Mouse (Mus musculus) fibroblast of lung, adult 2 months (primary cell): ENCODE results near the gene Osbpl11.
A peak's percentile ranks its signal among the peaks of the same experiment; 100 is the strongest.

Experiments
- DNase-seq: peaks from one replicate; pipeline ENCODE4 v3.0.0-alpha.2; 2011; ENCODE audit warnings: low read depth

Osbpl11 gene

DNA sequence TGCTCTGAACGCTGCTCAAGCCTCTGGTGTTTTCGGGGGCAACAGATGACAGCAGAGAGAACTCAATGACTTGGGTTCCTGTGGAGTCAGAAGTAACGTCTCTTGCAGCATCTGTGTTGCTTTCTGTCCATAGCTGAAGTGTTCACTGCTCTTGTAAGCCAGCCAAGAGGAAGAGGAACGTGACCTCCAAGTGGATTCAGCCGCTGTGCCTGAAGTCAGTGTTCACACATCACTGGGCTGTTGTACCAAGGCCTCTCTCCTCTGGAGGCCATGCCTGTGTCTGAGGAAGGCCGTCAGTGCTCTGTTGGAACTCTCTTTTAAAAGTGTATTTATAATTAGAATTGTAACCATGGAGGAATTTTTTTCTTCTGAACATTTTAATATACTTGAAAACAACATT lies 57.2 kb downstream of the Osbpl11 start:
- DNase-seq: no peak

DNA sequence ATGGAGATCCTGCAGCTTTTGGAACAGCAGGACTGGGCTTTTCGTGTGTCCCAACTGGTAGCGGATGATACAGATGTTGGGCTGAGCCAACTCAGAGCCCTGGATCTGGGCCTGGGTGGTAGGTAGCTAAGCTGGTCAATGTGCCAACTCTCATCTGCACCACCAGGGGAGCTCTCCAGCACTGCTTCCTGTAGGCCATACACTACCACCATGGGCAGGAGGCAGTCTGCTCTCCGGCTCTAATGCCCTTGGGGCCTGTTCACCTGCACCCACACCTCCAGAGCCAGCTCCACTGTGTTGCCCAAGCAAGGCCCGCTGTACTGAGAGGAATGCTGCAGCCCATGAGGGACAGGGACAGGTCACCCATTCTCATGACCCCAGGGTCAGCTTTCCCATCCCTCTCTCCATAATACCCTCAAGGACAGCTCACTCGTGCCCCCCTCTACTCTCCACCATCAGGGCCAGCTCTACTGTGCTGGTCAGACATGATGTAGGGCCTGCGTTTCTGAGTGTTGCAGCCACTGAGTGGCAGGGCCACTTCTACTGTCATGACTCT lies 59.3 kb downstream of the Osbpl11 start:
- DNase-seq: no peak

DNA sequence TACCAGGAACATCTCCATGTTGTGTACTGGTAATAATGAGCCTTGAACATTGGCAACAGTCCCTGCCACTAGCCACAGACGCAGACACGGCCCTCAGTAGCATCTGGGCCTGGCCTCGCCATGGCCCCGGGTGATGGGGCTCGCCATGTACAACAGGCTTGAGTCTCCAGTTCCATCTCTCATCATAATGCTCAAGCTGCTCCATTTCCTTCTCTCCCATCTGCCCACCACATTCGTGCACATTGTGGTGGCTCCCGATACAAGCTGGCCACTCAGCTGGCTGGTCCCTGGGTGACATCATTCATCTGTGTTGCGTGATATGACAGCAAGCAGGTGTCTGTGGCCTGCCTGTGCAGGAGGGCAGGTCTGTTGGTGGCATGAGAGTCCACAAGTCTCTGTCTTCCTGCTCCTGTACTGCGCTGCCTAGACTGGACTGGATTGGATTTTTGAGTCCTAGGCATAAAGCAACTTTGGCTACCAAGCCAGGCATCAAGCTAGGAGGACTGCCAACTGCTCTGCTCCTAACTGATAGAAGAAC lies 60.1 kb downstream of the Osbpl11 start:
- DNase-seq: no peak

DNA sequence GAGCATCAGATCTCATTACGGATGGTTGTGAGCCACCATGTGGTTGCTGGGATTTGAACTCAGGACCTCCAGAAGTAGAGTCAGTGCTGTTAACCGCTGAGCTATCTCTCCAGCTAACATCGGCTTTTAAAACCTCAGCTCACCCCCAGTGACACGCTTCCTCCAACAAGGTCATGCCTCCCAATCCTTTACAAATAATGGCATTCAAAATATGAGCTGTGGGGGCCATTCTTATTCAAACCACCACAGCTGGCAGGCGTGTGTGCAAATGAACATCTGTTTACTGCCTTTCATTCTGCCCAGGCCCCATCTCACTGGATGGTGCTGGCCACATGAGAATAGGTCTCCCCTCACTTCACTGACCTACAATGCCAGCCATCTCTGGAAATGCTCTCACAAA lies 61.7 kb downstream of the Osbpl11 start:
- no peak for DNase-seq

DNA sequence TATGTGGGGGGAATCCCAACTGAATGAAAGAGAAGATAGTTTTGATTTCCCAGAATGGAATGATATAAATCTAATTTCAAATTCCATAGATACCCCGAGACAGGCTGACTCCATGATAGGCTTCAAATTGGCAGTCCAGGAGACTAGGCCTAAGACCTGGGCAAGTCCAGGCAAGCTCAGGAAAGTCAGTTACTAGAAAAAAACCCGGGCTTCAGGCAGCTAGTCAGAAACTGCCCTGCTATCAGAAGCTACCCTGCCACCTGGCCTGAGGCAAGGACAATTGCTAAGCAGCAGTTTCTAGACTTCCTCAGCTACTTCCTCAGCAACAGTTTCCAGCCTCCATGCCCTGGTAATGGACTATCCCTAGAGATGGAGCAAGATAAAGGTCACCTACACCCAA lies 62.1 kb downstream of the Osbpl11 start:
- no peak for DNase-seq

DNA sequence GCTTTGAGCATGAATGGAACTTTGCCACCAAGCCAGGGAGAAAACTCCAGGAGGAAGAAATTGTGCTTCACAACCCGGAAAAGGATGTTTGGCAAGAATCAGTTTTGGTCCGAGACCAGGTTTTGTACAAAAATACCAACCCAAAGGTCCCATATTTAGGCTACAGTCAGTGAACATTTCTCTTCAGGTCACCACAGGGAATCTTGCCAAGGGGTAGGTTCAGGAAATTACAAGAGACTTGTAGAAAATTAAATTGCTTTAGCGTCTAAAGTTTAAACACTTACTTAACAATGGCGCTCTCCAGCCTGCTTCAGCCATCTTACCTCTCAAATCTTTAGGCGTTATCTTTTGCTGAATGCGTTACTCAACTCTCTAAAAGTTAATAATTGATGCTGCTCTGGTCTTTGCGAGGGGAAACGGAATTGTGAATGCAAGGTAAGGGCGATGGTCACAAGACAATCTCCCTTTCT lies 65.8 kb downstream of the Osbpl11 start:
- peak; percentile 34 for DNase-seq

DNA sequence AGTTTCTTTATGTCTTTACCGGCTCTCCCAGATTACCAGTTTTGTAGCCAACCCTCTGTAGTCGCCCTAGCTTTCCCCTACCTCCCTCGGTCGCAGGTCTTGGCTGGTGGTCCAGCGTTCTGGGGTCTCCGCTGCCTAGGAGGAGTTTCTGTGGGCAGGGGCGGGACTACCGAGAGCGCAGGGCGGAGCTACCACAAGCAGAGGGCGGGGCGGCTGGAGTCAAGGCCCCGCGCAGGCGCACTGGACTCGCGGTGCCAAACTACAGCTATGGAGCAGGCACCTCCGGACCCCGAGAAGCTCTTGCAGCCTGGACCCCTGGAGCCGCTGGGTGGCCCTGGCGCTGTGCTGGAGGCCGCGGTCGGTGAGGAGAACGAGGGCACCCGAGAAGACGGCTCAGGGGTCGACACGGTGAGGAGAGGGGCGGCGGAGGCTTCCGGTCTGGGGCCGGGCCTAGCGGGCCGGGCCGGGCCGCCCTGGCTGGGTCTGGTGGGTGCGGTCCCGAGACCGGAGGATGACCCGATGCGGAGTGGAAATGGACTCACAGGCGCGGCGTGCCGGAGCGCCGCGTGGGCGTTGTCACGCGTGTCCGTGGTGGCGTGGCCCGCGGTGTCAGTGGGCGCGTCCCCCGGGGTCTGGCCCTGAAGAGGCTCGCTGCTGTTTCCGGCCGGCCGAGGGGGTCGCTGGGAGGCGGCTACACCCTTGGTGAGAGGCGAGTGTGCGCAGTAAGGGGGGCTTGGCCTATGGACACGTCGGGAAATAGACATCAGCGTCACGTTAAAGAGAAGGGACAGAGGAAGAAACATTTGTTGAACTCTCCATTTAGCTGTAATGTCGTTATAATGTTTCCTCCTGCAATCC lies 66.6 kb downstream of the Osbpl11 start, which contains the start of gene Snx4:
Snx4 (plus strand) TSS at position 249 of the 858 bp plus-strand sequence.
- peak; percentile 62 for DNase-seq

DNA sequence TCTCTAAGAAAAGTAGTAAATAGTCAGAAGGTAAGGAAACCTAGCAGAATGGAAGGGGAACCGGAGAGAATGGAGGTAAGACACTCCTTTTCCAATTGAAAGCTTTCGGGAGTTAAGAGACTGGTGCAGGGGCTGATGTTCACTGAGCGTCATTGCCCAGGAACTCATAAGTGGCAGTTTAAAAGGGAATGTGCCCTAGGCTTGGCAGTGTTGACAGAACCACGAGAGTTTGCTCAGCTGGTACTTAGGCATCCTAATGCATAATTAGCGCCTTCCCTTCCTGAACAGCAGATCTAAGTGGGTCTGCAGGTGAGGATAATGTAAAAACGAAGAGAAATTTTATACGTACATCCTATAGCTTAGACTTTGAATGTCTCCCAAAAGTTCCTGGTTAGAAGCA lies 70.7 kb downstream of the Osbpl11 start:
- DNase-seq: no peak

DNA sequence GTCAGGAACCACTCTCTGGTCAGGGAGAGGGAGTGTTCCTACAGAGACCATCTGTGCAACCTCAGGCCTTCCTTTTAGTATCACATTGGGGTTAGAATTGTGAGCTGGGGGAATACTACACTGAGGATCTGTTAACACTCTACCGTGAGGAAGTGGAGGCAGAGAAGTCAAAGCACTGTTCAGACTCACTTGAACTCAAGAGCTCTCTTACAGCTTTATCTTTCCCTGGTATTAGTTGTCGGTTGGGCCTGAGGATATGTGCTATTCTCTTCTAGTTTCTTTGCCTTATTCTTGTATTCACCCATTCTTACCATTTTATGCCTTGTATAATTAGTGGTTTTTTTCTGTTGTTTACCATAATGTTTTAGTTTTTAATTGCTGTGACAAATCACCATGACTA lies 73.7 kb downstream of the Osbpl11 start:
- no peak for DNase-seq

DNA sequence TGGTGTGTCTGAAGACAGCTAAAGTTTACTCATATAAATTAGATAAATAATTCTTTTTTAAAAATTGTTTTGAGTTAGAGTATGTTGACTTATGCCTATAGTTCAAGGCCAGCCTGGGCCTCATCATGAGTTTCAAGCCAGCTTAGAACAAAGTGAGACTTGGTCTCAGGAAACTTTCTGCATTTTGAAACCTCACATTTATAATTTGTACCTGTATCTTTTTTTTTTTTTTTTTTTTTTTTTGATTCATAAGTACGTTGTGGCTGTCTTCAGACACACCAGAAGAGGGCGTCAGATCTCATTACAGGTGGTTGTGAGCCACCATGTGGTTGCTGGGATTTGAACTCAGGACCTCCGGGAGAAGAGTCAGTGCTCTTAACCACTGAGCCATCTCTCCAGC lies 75.0 kb downstream of the Osbpl11 start:
- DNase-seq: no peak

DNA sequence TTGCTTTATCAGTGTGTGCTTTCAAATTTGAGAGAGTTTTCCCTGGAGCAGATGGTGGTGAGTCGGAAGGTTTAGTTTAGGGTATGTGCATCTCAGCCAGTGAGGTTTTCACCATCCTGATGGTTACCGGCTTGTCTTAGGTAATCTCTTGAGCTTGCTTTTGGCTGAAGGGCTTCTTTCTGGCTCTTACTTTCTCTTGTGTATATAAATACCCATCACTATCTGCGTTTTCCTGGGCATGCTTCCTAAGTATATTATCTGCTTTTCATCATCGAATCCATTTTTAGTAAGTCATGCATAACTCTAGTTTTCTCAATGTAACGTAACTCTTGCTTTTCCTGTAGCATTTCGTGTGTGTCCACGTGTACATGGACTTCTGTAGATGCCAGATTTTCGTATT lies 76.0 kb downstream of the Osbpl11 start:
- no peak for DNase-seq

DNA sequence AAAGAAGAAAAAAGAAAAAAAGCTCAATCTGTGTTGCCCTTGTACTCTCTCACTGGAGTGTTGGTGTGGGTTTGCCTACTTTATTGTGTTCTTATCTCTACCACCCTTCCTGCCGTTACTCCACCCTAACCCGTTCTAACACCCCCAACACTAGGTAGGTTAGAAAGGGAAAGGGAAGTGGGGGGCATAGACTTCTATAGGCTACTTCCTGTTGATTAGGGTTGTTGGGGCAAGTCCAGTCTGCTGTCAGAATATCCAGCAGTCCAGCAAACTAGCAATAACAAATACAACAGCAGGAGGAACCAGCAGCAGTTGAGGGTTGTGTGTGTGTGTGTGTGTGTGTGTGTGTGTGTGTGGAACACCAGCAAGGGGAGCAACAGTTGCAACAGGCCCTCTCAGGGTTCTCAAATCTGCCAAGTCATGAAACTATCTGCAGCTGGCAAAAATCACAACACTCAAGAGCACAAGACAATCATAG lies 76.8 kb downstream of the Osbpl11 start:
- no peak for DNase-seq

DNA sequence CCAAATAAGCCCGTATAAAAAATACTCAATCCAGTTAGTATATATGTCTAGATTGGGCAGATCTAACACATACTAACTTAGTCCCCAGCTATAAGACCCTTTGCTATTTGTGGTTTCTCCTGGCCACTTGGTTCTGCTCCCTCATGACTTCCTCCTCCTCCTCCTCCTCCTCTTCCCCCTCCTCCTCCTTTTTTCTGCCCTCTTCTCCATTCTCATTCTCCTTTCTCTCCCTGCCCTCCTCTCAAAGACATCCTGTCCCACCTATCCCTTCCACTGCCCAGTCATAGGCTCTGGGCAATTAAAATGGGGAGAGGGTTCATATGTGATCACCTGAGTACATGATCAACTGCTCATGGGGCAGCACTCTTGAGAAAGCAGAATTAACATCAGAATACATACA lies 77.2 kb downstream of the Osbpl11 start:
- no peak for DNase-seq

DNA sequence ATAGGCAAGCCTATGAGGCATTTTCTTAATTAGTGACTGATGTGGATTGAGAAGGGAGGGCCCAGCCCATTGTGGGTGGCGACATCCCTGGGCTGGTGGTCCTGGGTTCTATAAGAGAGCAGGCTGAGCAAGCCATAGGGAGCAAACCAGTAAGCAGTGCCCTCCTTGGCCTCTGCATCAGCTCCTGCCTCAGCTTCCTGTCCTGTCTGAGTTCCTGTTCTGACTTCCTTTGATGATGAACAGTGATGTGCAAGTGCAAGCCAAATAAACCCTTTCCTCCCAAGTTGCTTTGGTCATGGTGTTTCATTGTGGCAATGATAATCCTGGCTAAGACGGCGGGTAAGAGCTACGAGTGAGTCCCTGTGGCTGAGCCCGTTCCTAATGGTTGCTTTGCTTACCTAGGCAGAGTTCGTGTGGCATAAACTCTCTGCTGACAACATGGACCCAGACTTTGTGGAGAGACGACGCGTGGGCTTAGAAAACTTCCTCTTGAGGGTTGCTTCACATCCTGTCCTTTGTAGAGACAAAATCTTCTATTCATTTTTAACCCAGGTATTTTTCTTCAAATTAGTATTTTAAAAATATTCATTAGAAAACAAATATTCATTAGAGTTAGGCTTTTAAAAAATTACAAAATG lies 82.9 kb downstream of the Osbpl11 start:
- no peak for DNase-seq

DNA sequence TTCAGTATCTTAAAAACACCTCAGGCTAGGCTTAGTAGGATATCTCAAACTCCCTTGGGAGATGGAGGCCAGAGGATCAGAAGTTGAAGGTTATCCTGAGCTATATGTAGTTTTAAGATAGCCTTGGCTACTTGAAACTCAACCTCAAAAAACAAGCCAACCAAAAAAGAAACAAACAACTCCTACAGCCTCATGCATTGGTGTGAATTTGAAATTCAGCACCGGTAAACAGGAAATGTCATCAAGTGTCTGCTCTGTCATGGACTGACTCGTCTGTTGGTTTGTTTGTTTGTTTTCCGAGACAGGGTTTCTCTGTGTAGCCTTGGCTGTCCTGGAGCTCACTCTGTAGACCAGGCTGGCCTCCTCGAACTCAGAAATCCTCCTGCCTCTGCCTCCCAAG lies 87.0 kb downstream of the Osbpl11 start:
- no peak for DNase-seq

DNA sequence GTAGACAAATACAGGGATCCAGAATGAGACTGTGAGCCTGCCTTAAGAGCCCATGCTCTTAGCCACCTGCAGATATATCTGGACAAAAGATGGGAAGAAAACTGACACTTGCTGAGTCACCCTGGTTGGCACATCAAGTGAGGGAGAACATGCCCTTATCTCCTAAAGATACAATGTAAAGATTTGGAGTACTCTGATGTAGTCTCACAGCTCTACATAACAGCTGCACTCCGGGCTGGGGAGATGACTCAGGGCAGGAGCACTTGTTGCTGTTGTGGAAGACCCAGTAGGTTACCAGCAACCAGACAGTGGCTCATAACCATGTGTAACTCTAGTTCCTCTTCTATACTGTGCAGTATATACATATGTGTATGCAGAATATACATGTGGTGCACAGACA lies 98.2 kb downstream of the Osbpl11 start:
- DNase-seq: no peak

DNA sequence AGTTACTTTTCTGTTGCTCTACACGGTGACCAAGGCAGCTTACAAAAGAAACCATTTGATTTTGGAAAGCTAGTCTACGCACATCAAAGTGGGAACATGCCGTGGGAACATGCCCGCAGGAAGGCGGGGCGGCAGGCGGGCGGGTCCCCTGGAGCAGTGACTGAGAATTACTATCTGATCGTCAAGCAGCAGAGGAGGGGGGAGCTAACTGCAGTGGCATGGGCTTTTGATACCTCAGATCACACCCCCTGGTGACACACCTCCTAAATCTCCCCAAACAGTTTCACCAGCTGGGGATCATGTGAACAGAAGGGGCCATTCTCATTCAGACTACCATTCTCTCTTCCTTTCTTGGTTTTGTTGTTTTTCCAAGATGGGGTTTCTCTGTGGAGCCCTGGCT lies 103.7 kb downstream of the Osbpl11 start:
- no peak for DNase-seq

DNA sequence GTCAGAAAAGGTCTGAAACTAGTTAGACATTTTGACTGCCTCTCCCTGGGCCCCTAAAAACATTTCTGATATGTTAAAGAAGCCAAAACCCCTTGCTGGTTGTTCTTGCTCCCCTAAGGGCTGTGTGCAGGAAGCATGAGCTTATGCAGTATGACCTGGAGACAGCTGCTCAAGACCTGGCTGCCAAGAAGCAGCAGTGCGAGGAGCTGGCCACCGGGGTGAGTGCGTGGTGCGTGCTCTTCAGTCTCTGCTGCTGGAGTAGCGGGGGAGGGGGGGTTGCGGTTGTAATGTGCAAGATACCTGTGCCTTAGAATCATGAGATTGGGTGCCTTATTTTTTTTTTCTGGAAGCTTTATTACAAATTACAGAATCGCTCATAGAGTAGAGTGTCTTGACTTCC lies 105.1 kb downstream of the Osbpl11 start:
- DNase-seq: no peak

DNA sequence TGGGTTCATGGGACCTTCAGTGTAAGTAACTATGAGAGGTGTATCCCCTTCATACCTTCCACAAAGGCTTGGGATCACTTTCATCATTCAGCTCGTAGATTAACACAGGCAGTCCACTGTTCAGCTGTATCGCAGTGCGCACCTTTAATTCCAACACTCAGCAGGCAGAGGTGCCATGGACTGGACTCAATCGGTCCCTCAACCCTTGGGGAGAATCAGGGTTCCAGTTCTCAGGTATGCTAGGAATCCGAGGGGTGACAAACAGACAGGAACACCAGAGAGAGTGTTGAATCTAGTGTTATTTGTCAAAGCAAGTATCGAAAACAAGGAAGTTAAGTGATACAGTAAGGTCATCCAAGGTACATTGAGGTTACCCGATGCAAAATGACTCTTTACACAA lies 107.4 kb downstream of the Osbpl11 start:
- no peak for DNase-seq
